Mouse (Mus musculus) neural tube, embryonic 10.5 days (tissue): ENCODE measurements around the gene Aldh1l1.

ENCODE experiments used
- DNase-seq: peaks from one replicate; pipeline ENCODE4 v3.0.0-alpha.2; 2017; ENCODE audit warnings: low spot score; ENCODE audit errors: extremely low spot score

The Aldh1l1 gene

DNA sequence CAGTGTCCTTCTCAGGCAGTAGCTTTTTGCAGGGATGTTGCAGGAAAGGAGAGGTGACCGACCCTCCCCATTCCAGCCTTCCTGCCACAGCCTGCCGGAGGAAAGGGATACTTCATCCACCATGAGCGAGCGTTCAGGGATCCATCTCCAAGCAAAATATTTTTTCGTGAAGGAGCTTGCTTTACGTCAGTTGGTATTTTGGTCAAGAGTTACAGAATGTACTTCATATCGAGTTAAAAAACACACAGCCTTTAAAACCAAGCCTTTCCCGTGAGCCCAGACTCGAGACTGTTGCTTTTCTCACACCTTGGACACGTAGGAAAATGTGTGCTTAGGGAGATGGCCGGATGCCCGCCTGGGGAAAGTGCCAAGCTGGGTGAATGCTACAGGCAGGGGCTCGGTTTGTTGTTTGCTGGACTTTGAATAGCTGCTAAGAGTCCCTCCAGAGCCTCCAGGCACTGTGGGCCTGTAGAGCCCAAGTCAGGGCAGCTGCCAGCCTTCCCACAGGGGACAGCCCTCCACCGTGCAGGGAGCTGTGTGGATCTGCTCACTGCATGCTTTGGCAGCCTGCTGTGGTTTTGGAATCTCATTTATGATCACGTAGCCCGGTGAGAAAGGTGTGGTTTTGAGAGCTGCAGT lies 20.6 kb downstream of the Aldh1l1 start:
- DNase-seq = peak; percentile 17

DNA sequence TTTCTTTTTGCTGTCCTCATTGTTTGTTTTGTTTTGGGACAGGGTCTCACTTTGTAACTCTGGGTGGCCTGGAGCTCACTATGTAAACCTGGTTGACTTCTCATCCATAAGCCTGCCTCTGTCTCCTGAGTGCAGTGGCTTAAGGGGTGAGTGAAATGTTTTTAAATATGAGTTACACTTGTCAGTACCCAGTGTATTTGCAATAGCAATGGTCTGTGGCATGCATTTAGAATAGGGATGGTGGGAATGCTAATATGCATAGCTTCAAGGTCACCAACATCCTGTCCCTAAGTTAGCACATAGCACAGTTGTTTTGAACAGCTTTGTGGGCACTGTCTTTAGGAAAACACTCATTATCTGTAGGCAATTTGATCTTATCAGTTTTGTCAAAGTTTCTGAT lies 21.2 kb downstream of the Aldh1l1 start:
- DNase-seq = no peak

DNA sequence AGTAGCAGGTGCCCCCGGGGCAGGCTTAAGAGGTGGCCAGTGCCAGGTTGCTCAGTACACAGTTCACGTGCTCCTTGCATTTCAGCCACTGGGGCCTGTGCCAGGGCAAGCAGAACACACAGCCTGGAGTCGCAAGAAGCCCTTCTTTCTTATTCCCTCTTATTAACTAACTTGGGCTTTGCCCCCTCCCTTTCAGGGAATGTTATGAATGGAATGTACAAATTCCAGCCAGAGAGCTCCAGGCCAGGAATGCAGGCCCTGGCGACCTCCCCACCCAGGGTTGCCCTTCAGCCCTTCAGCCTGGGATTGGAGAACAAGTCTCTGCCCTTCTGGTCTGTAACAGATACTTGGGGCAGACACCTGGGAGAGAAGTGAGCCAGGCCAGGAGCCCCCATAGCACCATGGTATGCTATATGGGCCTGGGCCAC lies 22.0 kb downstream of the Aldh1l1 start:
- peak; percentile 18 for DNase-seq

DNA sequence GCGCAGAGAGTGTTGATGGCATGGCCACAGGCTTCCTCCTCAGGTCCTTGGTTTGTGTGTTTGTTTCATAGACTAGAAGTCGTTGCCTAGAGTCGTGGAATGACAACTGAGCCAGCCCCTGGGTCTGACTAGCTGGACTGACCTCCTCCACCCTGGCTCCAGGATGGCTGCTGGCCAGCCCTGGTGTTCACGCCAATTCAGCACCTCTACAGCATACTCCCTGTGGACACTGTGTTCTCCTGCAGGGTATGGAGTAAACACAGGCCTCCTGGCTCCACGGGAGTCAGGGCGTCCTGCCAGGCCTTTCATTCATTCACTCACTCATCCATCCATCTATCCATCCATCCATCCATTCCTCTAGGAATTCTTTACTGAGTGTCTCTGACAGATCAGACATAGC lies 22.9 kb downstream of the Aldh1l1 start:
- DNase-seq = no peak

DNA sequence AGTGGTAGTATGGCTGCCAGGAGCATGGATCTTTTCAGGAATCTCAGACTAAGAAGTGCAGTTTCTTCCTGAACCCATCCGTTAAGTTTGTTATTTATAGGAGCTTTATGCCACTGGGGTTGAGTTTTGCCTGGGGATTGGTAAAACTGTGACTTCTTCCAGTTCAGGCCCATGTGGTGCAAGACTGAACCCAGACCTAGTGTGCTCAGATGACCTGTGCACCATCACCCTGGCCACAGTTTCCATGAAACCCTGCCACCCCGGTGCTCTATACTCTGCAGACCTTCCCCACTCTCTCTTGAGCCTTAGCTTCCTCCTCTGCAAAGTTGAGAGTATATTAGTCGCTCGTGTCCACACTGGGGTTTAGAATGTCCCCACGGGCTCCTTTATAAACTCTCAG lies 26.2 kb downstream of the Aldh1l1 start:
- DNase-seq = no peak

DNA sequence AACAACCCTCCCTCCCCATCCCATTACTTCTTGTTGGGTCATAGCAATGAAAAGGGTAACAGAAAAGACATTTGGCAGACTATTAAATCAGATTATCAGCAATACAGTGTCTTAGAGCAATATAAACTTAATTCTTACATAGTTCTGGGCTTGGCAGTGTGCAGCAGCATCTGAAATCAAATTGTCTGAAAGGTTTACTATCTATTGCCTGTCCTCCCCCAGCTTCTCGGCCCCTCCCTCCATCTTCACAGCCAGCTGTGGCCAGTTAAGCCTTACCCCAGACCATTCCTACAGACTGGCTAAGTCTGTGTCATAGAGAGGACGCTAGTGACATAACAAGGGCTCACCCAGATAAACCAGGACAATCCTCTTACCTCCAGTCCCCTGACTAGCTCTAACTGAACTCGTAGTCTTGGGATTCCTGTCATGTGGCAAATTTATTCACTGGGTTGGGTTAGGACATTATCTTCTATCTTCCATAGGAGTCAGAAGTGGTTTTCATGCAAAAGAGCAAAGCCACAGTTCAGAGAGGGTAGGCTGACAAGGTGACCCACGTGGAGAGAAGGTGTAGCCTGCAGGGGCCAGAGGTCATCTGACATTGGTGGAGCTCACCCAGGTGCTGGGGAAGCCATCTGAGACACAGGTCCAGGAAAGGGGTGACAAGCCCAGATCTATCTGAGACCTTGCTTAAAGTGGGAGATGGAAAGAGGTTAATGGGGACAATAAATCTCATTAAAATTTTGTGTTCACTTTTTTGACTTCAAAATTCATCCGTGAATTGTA lies 27.0 kb downstream of the Aldh1l1 start:
- no peak for DNase-seq

DNA sequence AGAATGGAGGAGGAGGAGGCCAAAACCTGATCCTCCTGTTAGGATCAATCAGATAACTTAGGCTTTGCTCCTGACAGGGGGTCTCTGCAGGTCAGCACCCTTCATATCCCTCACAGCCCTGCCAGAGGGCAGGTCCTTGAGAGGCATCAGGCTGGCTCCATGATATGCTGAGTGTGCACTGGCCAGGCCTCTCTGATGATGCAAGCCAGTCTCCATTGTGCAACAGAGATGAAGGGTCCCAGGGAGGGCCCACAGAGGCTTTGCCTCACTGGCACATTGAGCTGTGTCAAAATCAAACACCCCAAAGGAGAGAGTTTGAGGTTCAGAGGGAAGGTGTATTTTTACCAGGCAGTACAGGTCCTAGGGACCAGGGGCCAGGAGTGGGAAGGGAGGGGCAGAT lies 28.1 kb downstream of the Aldh1l1 start:
- DNase-seq = no peak

DNA sequence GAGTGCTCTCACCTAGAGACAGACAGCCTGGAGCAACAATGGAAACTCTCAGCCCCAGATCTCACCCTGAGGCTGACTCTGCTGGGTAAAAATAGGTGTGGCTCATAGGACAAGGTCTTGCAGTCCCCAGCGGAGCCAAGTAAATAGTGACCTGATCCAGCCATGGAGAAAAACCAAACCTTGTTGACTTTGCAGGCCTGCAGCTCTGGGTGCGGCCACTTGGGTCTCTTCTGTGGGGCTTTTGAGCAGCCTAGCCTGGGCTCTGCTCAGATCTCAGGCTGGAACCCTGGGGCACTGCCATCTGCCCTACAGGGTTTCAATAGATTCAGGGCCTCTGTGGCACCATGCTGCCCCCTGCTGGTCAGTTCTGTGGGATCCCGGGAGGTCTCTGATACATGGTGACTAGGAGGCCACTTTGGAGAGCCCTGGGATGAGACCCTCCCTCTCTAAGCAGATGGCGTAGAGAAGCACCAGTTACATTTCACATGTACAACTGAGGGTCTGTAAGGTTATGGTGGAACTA lies 28.7 kb downstream of the Aldh1l1 start:
- DNase-seq = peak; percentile 87

DNA sequence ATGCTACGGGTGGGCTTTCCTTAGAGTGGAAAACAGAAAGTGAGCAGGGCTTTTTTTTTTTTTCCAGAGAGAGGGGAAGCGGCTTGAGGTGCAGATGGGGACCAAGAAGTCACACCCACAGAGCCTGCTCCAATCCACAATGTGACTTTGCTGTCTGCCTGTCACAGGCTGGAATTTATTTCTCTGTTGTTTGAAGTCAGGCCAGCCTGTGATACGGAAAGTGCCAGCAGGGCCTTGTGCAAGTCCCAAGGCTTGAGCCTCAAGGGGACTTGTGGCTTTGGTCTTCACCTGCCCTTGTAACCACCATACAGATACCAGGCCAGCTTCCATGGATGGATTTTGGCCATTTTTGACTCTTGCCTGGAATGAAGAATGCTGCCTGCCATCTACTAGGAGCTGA lies 32.7 kb downstream of the Aldh1l1 start:
- no peak for DNase-seq

DNA sequence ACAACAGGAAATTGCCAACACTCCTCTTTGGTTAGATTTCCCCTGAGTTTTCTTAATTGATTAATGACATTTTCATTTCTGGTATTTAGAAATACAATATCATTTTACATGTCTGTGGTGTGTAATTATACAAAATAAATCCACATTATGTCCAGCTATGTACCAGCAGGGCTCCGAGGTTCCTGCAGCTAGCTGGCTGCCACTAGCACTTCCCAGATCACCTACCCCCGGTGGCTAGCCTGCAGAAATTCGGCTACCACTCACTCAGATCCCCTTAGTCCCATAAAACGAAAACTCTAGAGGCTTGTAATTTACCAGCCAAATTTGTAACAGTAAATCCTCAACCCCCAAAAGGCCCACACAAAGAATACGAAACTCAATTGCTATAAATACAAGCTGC lies 33.1 kb downstream of the Aldh1l1 start:
- no peak for DNase-seq

DNA sequence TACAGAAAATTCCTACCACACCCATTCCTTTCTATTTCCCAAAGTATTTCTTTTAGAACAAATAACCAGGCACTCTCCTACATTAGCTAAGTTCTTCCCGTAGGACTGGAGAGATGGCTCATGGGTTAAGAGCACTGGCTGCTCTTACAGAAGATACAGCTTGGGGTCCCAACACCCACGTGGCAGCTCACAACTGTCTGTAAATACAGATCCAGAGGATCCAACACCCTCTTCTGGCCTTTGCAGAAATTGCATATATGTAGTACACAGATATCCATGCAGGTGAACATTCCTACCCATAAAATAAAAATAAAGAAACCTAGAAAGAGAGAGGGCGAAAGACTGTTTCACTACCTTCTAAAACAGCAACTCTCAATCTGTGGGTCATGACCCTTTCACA lies 40.2 kb downstream of the Aldh1l1 start:
- DNase-seq = no peak

DNA sequence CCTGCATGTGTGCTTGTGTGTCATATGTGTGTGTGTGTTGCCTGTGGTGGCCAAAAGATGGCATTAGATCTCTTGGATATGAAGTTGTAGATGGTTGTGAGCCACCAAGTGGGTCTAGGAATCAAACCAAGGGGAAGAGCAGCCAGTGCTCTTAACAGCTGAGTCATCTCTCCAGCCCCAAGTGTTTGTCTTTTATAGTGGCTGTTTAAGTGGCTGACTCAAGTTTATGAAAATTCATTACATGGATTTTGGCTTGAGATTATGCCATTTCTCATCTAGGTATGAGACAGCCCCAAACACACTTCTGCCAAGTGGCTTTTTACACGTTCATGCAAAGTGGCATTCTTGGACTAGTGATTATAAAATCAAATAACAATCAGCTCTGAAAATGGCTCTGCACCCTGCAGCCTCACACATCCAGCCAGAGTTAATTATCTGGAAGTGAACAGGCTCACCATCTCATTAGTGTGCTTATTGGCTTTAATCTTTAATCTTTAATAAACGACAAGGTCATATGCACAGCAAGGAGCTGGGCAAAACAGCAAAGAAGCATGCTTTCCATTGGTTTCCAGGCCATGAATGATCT lies 43.3 kb downstream of the Aldh1l1 start:
- DNase-seq = no peak

DNA sequence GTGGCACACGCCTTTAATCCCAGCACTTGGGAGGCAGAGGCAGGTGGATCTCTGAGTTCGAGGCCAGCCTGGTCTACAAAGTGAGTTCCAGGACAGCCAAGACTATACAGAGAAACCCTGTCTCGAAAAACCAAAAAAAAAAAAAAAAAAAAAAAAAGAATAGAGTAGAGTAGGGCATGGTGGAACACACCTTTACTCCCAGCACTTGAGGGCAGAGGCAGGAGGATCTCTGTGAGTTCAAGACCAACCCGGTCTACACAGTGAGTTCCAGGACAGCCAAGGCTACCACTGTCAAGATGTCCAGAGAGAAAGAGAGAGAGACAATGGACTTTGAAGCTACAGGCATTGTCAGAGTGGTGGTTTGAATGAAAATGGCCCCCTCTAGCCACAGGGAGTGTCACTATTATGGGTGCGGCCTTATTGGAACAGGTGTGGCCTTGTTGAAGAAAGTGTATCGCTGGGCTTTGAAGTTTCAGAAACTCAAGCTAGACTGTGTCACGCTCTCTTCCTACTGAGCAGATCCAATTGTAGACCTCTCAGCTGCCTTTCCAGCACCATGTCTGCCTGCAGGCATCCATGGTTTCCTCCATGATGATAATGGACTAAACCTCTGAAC lies 46.5 kb downstream of the Aldh1l1 start:
- DNase-seq = no peak

DNA sequence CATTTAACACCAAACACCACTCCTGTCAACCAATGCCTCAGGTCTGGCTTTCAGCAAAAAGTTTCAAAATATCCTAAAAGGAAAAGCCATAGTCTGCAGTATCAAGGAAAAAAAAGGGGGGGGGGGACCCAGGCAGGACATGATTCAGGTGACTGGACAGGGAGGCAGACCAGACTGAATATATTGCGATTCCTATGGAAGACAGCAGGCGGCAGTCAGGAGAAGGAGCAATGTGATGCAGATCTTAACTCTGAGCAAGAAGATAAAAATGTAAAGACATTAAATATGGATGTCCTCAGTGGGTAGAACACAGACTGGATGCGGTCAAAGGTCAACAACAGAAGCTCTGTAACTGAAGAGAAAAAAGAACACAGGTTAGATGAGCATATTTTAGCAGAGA lies 47.3 kb downstream of the Aldh1l1 start:
- no peak for DNase-seq

DNA sequence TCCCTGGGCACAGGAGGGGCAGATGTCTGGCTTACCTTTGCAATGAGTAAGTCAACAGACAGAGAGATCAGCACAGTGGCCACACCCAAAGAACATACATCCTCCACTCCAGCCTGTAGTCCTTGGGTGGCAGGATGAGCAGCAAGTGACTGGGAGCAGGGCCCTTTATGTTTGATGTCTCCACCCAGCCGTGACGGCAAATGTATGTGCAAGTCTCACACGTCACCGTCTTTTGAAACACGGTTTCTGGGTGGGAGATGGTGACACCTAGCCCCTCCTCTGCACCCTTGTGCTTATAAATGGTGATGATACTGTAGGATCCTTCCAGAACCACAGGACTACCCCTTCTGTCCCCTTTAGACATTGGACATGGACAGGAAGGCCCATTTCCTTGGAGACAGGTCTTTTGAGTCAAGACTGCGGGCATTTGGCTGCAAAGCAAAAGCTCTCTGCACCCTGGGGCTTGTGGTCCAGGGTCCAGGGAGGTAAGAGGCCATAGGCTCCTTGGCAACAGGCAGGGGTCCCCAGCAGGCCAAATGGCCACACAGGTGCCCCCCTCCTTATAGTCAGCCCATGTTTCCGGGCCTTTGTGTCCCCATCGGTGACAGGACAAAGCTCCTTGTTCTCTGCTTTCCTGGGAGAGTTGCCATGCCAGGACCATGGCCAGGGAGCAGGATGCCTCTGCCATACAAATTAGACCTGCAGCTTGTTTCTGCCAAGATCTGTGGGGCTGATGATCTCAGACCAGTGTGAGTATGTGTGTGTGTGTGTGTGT lies 48.7 kb downstream of the Aldh1l1 start:
- DNase-seq = no peak

DNA sequence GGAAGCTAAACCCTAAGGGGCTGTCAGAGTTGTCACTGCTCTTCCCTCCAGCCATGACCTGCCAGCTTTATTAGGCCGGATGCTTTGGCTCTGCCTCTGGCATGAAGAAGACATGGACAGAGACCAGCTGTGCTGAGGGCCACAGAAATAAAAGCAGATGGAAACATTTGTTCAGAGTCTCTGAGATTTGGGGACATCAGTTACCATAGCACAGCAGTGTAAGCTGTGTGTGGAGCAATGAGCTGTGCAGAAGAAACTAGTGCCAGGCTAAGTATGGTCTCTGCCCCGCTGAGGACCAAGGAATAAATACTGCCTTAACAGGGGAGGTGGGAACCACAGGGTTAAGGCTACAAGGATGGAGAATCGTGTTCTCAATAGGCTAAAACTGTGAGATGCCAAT lies 50.6 kb downstream of the Aldh1l1 start:
- no peak for DNase-seq

DNA sequence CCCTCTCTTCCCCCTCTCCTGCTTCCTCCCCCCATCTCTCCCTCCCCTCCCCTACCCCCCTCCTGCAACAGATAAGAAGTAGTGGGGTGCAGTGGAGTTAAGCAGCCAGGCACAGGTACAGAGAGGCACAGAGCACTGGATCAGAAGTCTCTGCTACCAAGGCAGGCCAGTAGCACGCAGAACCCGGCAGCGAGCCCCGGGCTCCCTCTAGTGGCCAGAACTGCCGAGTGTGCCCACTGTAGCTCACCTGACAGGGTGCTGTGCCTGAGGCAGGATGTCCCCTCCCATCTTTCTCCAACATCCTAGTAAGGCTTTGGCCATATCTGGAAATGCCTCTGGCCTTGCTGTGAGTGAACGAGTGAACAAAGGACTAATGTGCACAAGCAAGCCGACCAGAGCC lies 51.7 kb downstream of the Aldh1l1 start:
- DNase-seq = peak; percentile 80

DNA sequence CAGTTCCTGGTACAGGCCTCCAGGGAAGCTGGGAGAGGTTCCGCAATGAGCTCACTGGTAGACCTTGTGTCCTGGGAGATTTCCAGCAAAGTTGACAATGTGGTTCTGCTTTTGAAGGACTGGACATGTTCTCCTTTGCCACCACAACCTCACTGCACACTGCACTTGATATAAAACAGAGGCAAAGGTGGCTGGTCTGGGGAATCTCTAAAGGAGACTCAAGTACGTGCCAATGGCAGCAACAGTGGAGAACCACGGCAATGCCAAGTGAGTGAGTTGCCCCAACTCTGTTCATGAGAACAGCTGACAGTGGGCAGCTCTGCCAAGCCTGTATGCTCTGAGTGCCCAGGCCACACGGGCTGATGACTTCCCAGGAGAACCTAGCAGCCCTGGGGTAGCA lies 53.0 kb downstream of the Aldh1l1 start:
- no peak for DNase-seq

DNA sequence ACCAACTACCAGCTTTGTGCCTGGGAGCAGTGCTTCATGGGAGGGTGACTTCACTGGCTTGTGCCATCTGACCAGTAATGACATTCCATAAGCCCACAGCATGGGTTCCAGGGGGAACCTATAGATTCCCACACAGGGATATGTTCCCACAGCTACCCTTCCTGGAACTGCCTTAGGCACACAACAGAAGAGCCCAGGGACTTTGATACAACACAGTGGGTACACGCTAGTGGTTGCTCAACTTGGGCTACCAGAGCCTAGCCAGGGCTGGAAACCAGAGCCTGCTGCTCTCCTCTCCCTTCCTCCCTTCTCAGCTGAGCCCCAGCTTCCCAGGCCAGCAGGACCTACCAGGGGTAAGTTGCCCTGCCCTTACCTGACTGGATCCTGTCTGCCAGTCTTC lies 54.3 kb downstream of the Aldh1l1 start:
- DNase-seq = no peak

DNA sequence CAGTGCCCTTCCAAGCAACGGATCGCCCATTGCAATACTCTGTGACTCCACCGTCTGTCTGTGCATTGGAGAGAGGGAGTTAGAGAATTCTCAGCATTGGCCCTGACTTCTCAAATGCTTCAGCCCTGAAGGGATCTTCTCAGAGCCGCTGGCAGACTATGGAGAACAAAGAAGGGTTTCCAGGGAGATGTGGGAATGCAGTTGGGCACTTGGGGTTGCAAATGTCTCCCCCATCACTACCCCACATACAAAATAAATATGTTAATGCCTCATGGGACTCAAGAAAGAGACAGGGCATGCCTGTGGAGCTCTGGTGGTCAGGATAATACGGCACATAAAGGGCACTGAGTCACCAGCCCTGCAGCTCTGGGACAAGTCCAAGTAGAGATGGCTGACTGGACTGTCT lies 55.1 kb downstream of the Aldh1l1 start:
- no peak for DNase-seq

DNA sequence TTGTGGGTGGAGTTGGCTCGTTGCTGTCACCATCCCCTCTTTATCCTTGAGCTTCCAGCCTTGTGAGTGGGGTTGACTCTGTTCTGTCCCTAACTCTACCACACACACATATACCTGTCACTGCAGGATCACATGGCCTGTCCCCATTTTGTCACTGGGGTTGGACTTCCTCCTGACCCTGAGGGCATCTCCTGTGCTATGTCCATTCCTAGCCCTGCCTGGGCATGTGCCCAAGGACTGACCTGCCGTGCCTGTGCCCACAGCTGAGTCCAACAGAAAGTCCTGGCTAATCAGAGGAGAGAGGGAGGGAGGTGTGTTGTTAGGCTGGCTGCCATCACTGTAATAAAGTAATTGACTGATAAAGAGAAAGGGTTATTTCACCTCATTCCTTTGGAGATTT lies 58.2 kb downstream of the Aldh1l1 start:
- DNase-seq = no peak
